Mouse (Mus musculus) midbrain, embryonic 13.5 days (tissue): ENCODE measurements at regions not wholly inside any gene's neighbourhood (a gene's known extent, or its start where the extent isn't known, plus 50 kb on each side); places are given as distances from the start of the nearest gene placed in this dataset.

ENCODE experiments used
- ATAC-seq: fragments of 200-750 bp; cut with Nextera tagmentation; 2 replicates; pipeline ENCODE4 v1.8.0; 2017; ENCODE audit warnings: mild to moderate bottlenecking, moderate TSS enrichment, moderate library complexity
- H3K27ac ChIP-seq: fragments of 300-500 bp; sonication (generic); 2 replicates; pipeline ENCODE4 v1.5.1; 2015; ENCODE audit warnings: inconsistent platforms, mild to moderate bottlenecking, moderate library complexity
- H3K27me3 ChIP-seq: fragments of 300-500 bp; sonication (generic); 2 replicates; pipeline ENCODE4 v1.6.1; 2015; ENCODE audit warnings: mild to moderate bottlenecking, inconsistent platforms
- H3K36me3 ChIP-seq: fragments of 300-500 bp; sonication (generic); 2 replicates; pipeline ENCODE4 v1.6.1; 2015; ENCODE audit warnings: mild to moderate bottlenecking, inconsistent platforms
- H3K4me1 ChIP-seq: fragments of 300-500 bp; sonication (generic); replicated peaks from 2 replicates; pipeline ENCODE4 v1.6.1; 2015; ENCODE audit warnings: inconsistent platforms
- H3K4me2 ChIP-seq: fragments of 300-500 bp; sonication (generic); replicated peaks from 2 replicates; pipeline ENCODE4 v1.6.1; 2015; ENCODE audit warnings: moderate library complexity, mild to moderate bottlenecking, inconsistent platforms
- H3K4me3 ChIP-seq: fragments of 300-500 bp; sonication (generic); replicated peaks from 2 replicates; pipeline ENCODE4 v1.5.1; 2015; ENCODE audit warnings: mild to moderate bottlenecking, inconsistent platforms
- H3K9ac ChIP-seq: fragments of 300-500 bp; sonication (generic); replicated peaks from 2 replicates; pipeline ENCODE4 v1.6.1; 2015; ENCODE audit warnings: mild to moderate bottlenecking, inconsistent platforms
- H3K9me3 ChIP-seq: fragments of 300-500 bp; sonication (generic); 2 replicates; pipeline ENCODE4 v1.6.1; 2016; ENCODE audit warnings: mild to moderate bottlenecking, inconsistent platforms
- WGBS: fragments of 180-500 bp; shearing (Covaris S2); methylation state at CpG from one replicate; pipeline ENCODE4 v1.1.7; 2015; 5-methylcytosine and 5-hydroxymethylcytosine counted together

GRCm38 (mm10) chr7:90045208-90045800 is 64.5 kb upstream of the Eed start:
- whole genome bisulfite sequencing, result 72% methylated on average over 4 of the region's 4 CpGs
- Histone ChIP-seq H3K9ac (no peak overlapping the region), H3K4me1 (peaks cover 18% of the 10 kb centered on the region), H3K4me3 (no peak overlapping the region), H3K27me3 (no peaks in the 10 kb centered on the region), H3K27ac (no peak overlapping the region), H3K9me3 (no peaks in the 10 kb centered on the region), H3K4me2 (no peak overlapping the region), H3K36me3 (no peaks in the 10 kb centered on the region)
- ATAC-seq, result no peak

GRCm38 (mm10) chr7:90046228-90046627 is 65.4 kb upstream of the Eed start:
- 95% methylated on average over 3 of the region's 3 CpGs for WGBS
- Histone ChIP-seq H3K4me2 (no peak overlapping the region), H3K9ac (no peak overlapping the region), H3K27ac (no peak overlapping the region), H3K27me3 (no peaks in the 10 kb centered on the region), H3K36me3 (no peaks in the 10 kb centered on the region), H3K4me1 (peaks cover 10% of the 10 kb centered on the region; the same call in 1 of the 2 replicates), H3K4me3 (no peak overlapping the region), H3K9me3 (no peaks in the 10 kb centered on the region)
- no peak for ATAC-seq

DNA sequence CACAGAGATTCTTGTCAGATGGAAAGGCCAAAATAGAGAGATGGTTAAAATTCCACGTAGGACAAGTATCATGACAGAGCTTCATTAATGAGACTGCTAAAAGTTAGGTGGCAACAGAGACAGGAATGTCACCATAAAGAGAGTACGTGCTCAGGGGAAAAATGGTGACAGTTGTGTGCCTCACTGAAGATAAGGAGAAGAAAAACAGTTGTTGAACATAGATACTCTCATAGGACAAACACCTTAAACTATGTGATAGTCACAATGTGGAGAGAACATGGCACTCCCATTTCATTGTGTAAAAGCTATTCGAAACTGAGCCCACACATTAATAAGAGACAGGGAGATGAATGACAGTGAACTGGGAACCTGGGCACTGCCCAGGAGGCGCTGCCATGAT is 66.1 kb upstream of the Eed start:
- WGBS, result 93% methylated on average over 4 of the region's 4 CpGs

DNA sequence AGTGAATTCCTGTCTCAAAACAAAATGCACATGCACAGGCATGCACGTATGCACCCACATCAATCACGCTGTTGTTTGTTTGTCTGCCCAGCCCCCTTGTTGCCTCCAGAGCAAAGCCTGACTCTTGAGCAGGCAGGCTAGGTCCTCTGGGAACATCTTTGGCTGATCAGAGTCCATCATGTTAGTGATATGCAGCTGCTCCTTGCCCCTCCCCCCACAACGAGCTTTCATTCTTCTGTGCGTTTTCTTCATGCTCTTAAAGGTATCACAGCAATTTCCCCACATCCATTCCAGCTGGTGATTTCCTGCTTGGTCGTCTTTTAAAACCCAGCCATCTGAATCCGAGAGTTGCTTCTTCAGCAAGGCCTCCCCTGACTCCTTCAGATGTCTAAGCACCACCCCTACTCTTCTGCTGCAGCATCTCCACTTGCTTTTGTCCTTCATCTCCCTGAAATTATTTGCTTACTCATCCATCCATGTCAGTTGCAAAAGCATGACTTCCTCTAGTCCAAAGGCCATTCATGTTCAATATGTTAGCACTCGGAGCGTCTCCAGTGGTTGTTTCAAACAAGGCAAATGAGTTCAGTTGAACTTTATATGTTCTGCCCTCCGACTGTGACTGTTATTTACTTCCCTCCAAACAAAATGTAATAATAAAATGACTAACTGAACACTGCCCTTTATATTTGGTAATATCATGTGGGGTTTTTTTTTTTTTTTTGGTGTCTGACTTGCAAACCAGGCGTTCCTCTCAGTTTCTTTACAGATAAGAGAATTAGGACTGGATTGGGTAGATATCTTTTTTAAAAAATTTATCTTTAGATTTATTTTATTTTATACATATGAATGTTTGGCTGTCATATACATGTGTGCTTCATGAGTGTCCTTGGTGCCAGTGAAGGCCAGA is 67.9 kb upstream of the Eed start:
- H3K4me1 ChIP-seq, result peaks cover 4% of the 10 kb centered on the region; the same call in 1 of the 2 replicates
- H3K27ac ChIP-seq, result no peak overlapping the region
- H3K9me3 ChIP-seq, result no peaks in the 10 kb centered on the region
- no peak for ATAC-seq
- no peak overlapping the region for H3K4me3 ChIP-seq
- no peak overlapping the region for H3K4me2 ChIP-seq
- H3K9ac ChIP-seq, result no peak overlapping the region
- no peaks in the 10 kb centered on the region for H3K36me3 ChIP-seq
- H3K27me3 ChIP-seq, result no peaks in the 10 kb centered on the region
- WGBS, result 68% methylated on average over 10 of the region's 10 CpGs

More for the DNA sequence above, 66.1 kb upstream of the Eed start:
- H3K9me3 ChIP-seq, result no peaks in the 10 kb centered on the region
- no peaks in the 10 kb centered on the region for H3K36me3 ChIP-seq
- no peak overlapping the region for H3K9ac ChIP-seq
- no peak overlapping the region for H3K4me2 ChIP-seq
- no peak for ATAC-seq
- peaks cover 5% of the 10 kb centered on the region; the same call in 1 of the 2 replicates for H3K4me1 ChIP-seq
- no peak overlapping the region for H3K4me3 ChIP-seq
- H3K27ac ChIP-seq, result no peak overlapping the region
- H3K27me3 ChIP-seq, result no peaks in the 10 kb centered on the region

DNA sequence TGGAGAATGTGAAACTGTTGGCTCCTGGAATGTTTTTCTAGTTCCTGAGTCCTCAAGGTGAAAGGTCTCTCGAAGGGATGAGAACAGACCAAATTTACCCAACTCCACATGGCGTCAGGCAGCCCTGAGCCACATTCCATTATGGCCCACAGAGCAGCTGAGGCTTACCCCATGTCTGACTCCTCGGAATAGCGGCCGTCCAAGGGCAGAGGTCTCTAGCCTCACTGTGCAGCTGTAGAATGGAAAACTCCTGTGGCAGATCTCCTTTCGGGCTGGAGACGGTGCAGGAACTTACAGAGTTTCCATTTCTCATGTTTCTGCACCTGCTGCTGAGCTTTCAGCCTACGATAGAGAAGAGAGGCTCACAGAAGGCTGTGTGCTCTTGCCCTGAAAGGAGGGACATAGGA is 69.1 kb upstream of the Eed start:
- H3K4me3 ChIP-seq, result no peak overlapping the region
- no peak overlapping the region for H3K27ac ChIP-seq
- no peaks in the 10 kb centered on the region for H3K27me3 ChIP-seq
- 88% methylated on average over 8 of the region's 8 CpGs for WGBS
- peaks cover 4% of the 10 kb centered on the region; the same call in 1 of the 2 replicates for H3K4me1 ChIP-seq
- no peaks in the 10 kb centered on the region for H3K36me3 ChIP-seq
- no peak for ATAC-seq
- H3K9ac ChIP-seq, result no peak overlapping the region
- H3K4me2 ChIP-seq, result no peak overlapping the region
- H3K9me3 ChIP-seq, result no peaks in the 10 kb centered on the region

DNA sequence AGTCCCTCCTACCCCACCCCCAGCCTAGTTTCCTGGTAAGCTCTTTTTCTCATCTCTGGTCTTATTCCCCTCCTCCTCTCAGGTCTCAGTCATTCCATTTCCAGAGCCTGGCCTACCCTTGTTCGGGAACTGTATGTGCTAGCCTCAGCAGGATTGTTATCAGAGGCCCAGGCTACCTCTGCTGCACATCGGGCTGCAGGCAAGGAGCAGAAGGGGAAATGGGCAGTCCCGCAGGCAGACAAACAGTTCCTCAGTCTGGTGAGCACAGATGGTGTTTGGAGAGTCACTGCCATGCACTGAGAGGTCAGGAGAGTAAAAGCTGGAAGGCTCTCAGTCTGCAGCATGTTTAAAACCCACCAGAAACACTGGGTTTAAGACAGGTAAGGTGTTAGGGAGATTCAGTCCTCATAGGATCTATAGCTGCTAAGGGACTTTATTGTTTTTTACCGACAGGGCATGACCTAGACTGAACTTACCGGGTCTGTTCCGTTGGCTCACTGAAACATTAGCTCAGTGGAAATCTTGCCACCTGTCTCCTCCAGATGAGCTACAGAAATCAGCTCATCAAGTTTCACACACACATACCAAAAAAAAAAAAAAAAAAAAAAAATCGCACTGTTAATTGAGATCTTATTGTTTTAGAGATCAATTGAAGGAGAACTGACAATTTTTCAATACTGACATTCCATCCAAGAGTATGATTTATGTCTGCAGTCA is 74.2 kb upstream of the Eed start:
- Histone ChIP-seq H3K36me3 (no peaks in the 10 kb centered on the region), H3K4me2 (no peak overlapping the region), H3K4me3 (no peak overlapping the region), H3K9ac (no peak overlapping the region), H3K27ac (no peak overlapping the region), H3K27me3 (no peaks in the 10 kb centered on the region), H3K9me3 (no peaks in the 10 kb centered on the region), H3K4me1 (no peaks in the 10 kb centered on the region)
- ATAC-seq, result no peak
- 56% methylated on average over 7 of the region's 7 CpGs for WGBS

DNA sequence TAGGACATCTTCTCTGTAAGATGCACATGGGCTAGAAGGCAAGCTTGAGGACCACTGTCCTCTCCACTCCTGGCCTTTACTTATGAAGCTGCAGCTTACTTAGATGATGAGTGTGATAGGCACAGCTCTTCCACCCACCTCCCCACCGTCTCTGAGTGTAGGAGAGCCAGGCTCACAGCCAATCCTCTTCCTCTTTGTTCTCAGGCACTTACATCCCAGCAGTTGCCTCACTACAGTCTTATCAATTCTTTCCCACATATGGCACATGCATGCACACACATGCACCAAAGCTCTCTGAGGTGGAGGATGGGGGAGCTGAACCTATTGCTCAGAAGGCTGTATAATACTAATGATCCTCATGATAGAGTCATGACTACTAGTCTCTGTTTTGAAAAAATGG is 72.1 kb upstream of the Picalm start:
- no peak for ATAC-seq
- H3K4me1 ChIP-seq, result no peaks in the 10 kb centered on the region
- no peak overlapping the region for H3K4me2 ChIP-seq
- H3K27me3 ChIP-seq, result no peaks in the 10 kb centered on the region
- no peak overlapping the region for H3K4me3 ChIP-seq
- no peak overlapping the region for H3K27ac ChIP-seq
- WGBS, result 92% methylated on average over 1 of the region's 1 CpGs
- no peaks in the 10 kb centered on the region for H3K36me3 ChIP-seq
- no peak overlapping the region for H3K9ac ChIP-seq
- no peaks in the 10 kb centered on the region for H3K9me3 ChIP-seq

DNA sequence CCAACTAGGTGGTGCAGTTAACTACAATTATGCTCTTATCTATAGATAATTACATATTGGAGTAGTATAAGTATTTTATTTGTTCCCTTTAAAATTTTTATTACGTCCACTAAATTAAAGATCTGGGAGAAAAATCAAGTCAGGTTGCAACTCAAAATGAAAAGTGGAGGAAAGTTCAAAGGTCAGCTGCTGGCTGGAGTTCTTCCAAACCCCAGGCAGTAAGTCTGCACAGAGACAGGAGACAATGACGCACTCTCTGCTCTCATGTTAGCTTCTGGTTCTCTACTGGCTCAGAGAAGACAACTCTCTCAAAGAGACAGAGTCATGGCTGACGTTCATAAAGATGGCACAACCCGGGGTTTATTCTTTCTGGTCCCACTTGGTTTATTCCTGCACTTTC is 71.4 kb upstream of the Picalm start:
- Histone ChIP-seq H3K27ac (no peak overlapping the region), H3K9ac (no peak overlapping the region), H3K4me2 (no peak overlapping the region), H3K9me3 (no peaks in the 10 kb centered on the region), H3K4me3 (no peak overlapping the region), H3K36me3 (no peaks in the 10 kb centered on the region), H3K4me1 (no peaks in the 10 kb centered on the region), H3K27me3 (no peaks in the 10 kb centered on the region)
- 91% methylated on average over 4 of the region's 4 CpGs for WGBS
- no peak for ATAC-seq

- Histone ChIP-seq H3K4me3 (no peak overlapping the region), H3K9me3 (no peaks in the 10 kb centered on the region), H3K36me3 (no peaks in the 10 kb centered on the region), H3K4me2 (no peak overlapping the region), H3K27ac (no peak overlapping the region), H3K4me1 (no peaks in the 10 kb centered on the region), H3K27me3 (no peaks in the 10 kb centered on the region), H3K9ac (no peak overlapping the region)
- WGBS, result 73% methylated on average over 8 of the region's 8 CpGs
- ATAC-seq, result no peak
Observed at GRCm38 (mm10) chr7:90059249-90059628, 70.8 kb upstream of the Picalm start.

DNA sequence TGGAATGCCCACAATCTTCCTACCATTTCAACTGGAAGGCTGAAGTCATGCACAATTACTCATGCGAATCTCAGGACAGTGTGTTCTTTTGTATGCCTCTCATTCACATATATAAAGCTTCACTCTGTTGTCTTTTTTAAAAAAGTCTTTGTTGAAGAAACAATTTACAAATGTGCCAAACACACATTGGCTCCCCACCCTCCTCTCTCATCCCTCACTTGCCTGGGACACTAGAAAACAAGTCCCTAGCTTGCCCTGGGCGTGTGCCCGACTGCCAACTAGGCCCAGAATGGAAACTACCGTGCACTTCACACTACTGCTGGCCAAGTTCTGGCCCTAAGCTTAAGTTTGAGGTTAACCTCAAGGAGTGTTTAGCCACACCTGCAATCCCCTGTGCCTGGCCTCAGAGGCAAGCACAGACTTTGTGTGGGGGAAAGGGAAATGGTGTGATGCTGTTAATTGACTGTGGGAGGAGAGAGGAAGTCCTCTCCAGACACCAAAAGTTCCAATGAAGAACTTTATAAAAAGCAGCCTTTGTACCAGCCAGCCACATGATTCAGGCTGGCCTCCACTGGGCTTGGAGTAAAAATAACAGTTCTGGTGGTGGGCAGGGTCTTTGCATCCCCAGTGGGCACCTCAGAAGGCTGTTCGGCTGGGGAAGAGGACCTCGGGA is 70.2 kb upstream of the Picalm start:
- Histone ChIP-seq H3K4me3 (no peak overlapping the region), H3K9me3 (no peaks in the 10 kb centered on the region), H3K27me3 (no peaks in the 10 kb centered on the region), H3K36me3 (no peaks in the 10 kb centered on the region), H3K27ac (no peak overlapping the region), H3K4me1 (no peaks in the 10 kb centered on the region), H3K4me2 (no peak overlapping the region), H3K9ac (no peak overlapping the region)
- 74% methylated on average over 6 of the region's 6 CpGs for WGBS
- no peak for ATAC-seq

DNA sequence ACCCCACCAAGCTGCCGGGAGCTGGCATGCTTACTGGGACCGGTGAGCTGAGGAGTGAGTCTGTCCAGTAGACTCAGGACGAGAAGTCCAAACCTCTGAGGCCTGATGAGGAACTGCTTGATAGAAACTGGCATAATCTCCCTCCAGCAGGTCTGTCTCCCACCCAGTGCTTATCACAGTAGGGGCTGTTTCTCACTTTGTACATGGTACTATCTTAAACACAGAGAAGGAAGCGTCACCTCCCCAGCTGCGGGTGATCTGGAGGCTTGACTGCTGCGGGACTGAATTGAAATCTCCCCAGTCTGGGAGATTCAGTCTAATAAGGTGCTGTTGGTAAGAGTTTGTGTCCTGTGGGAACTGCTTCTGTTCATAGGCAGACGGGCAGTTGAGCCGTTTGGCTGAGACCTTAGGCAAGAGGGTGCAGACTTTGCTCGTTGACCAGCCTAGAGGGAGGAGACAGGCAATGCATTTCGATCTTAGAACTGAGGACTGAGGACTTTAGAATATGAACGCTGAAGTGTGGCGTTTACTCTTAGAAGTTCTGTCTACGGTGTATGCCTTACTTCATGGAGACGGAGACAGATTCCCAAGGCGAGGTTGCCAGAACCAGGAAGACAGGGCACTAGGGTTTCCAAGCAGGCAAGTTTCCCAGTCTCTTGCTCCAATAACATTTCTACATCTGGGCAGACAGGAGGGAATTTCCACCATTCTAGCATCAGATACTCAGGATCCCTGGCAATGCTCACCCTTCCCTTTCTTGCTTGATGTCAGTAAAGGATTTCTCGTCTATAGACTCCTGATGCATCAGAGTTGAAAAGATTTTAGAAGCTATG is 69.5 kb upstream of the Picalm start:
- WGBS, result 89% methylated on average over 16 of the region's 16 CpGs
- ATAC-seq, result no peak
- Histone ChIP-seq H3K36me3 (no peaks in the 10 kb centered on the region), H3K9ac (no peak overlapping the region), H3K4me3 (no peak overlapping the region), H3K9me3 (no peaks in the 10 kb centered on the region), H3K27ac (no peak overlapping the region), H3K4me1 (no peaks in the 10 kb centered on the region), H3K27me3 (no peaks in the 10 kb centered on the region), H3K4me2 (no peak overlapping the region)
